Mouse (Mus musculus) heart, embryonic 11.5 days (tissue): ENCODE data around the gene Gmds. TPM values are rescaled to one million over a fixed set of nuclear protein-coding genes. Genes with fewer than 3 reads are reported as not detected.

Source experiments
- ATAC-seq: fragments of 200-750 bp; cut with Nextera tagmentation; replicated peaks from 2 replicates; pipeline ENCODE4 v1.8.0; 2017; ENCODE audit warnings: moderate library complexity; ENCODE audit not compliant: insufficient number of reproducible peaks, low FRiP score, low TSS enrichment
- H3K27ac ChIP-seq: fragments of 300-500 bp; sonication (generic); 2 replicates; pipeline ENCODE4 v1.5.1; 2014; ENCODE audit warnings: mild to moderate bottlenecking, low read depth, low read length
- H3K27me3 ChIP-seq: fragments of 300-500 bp; sonication (generic); 2 replicates; pipeline ENCODE4 v1.6.1; 2014; ENCODE audit warnings: mild to moderate bottlenecking, low read length, mixed read lengths; ENCODE audit not compliant: control insufficient read depth, insufficient read depth
- H3K36me3 ChIP-seq: fragments of 300-500 bp; sonication (generic); 2 replicates; pipeline ENCODE4 v1.6.1; 2014; ENCODE audit warnings: mild to moderate bottlenecking, low read length, moderate library complexity, mixed read lengths; ENCODE audit not compliant: control insufficient read depth, insufficient read depth
- H3K4me1 ChIP-seq: fragments of 300-500 bp; sonication (generic); 2 replicates; pipeline ENCODE4 v1.6.1; 2014; ENCODE audit warnings: low read length; ENCODE audit not compliant: control insufficient read depth, insufficient read depth
- H3K4me2 ChIP-seq: fragments of 300-500 bp; sonication (generic); 2 replicates; pipeline ENCODE4 v1.6.1; 2014; ENCODE audit warnings: mild to moderate bottlenecking, moderate library complexity
- H3K4me3 ChIP-seq: fragments of 300-500 bp; sonication (generic); 2 replicates; pipeline ENCODE4 v1.5.1; 2014; ENCODE audit warnings: low read depth, low read length
- H3K9ac ChIP-seq: fragments of 300-500 bp; sonication (generic); 2 replicates; pipeline ENCODE4 v1.6.1; 2014; ENCODE audit warnings: mild to moderate bottlenecking, low read depth, low read length, moderate library complexity
- H3K9me3 ChIP-seq: fragments of 300-500 bp; sonication (generic); replicated peaks from 2 replicates; pipeline ENCODE4 v1.6.1; 2016; ENCODE audit warnings: low read length; ENCODE audit not compliant: control insufficient read depth
- WGBS: fragments of 180-500 bp; shearing (Covaris S2); extraction: QIAGEN DNeasy Blood & Tissue Kit; methylation state at CpG from one replicate; pipeline ENCODE4 v1.1.7; 2014; ENCODE audit not compliant: insufficient replicate concordance; 5-methylcytosine and 5-hydroxymethylcytosine counted together
- polyA plus RNA-seq: library from polyadenylated mRNA; unstranded; fragments of >200 nt; fragmentation: Nextera tagmentation; extraction: Ambion mirVana; gene quantifications from 2 replicates; pipeline ENCODE4 v1.2.1, GENCODE M21; 2014

Gene Gmds
- polyA plus RNA-seq, 1 experiment from 2014 or later, result 31.3 TPM

- 0 out of 2 replicates have a peak, but pooled peaks cover 3% of the 10 kb centered on the region for H3K4me1 ChIP-seq
- H3K4me2 ChIP-seq, result no peak overlapping the region
- ATAC-seq, result no peak
- H3K27me3 ChIP-seq, result no peaks in the 10 kb centered on the region
- H3K9me3 ChIP-seq, result no peaks in the 10 kb centered on the region
- no peaks in the 10 kb centered on the region for H3K36me3 ChIP-seq
- no peak overlapping the region for H3K9ac ChIP-seq
- H3K27ac ChIP-seq, result no peak overlapping the region
- 74% methylated on average over 5 of the region's 5 CpGs for WGBS
- H3K4me3 ChIP-seq, result no peak overlapping the region
Measured at GRCm38 (mm10) chr13:31860200-31860599, 478.3 kb downstream of the Gmds start.

GRCm38 (mm10) chr13:31854000-31854399, 484.5 kb downstream of the Gmds start:
- no peak for ATAC-seq

GRCm38 (mm10) chr13:31853564-31853963, 485.0 kb downstream of the Gmds start:
- H3K4me1 ChIP-seq, result peaks cover 4% of the 10 kb centered on the region; the same call in 1 of the 2 replicates
- no peaks in the 10 kb centered on the region for H3K27me3 ChIP-seq
- H3K4me3 ChIP-seq, result no peak overlapping the region
- no peak overlapping the region for H3K4me2 ChIP-seq
- no peak overlapping the region for H3K9ac ChIP-seq
- H3K27ac ChIP-seq, result no peak overlapping the region
- H3K9me3 ChIP-seq, result no peaks in the 10 kb centered on the region
- WGBS, result 57% methylated on average over 2 of the region's 2 CpGs
- H3K36me3 ChIP-seq, result no peaks in the 10 kb centered on the region
- no peak for ATAC-seq

More at GRCm38 (mm10) chr13:31854000-31854399, 484.5 kb downstream of the Gmds start:
- no peaks in the 10 kb centered on the region for H3K9me3 ChIP-seq
- H3K9ac ChIP-seq, result no peak overlapping the region
- no peak overlapping the region for H3K4me2 ChIP-seq
- no peak overlapping the region for H3K27ac ChIP-seq
- no peak overlapping the region for H3K4me3 ChIP-seq
- 71% methylated on average over 4 of the region's 4 CpGs for WGBS
- no peaks in the 10 kb centered on the region for H3K27me3 ChIP-seq
- peaks cover 4% of the 10 kb centered on the region; the same call in 1 of the 2 replicates for H3K4me1 ChIP-seq
- H3K36me3 ChIP-seq, result no peaks in the 10 kb centered on the region

GRCm38 (mm10) chr13:31849258-31849971, 489.1 kb downstream of the Gmds start:
- H3K36me3 ChIP-seq, result no peaks in the 10 kb centered on the region
- WGBS, result 41% methylated on average over 5 of the region's 5 CpGs
- H3K9ac ChIP-seq, result no peak overlapping the region
- ATAC-seq, result no peak
- H3K9me3 ChIP-seq, result no peaks in the 10 kb centered on the region
- H3K27me3 ChIP-seq, result no peaks in the 10 kb centered on the region
- H3K27ac ChIP-seq, result no peak overlapping the region
- H3K4me2 ChIP-seq, result no peak overlapping the region
- no peak overlapping the region for H3K4me3 ChIP-seq
- H3K4me1 ChIP-seq, result peaks cover 4% of the 10 kb centered on the region; the same call in 1 of the 2 replicates

- Histone ChIP-seq H3K27me3 (peaks cover 6% of the 10 kb centered on the region; the same call in 1 of the 2 replicates), H3K4me1 (no peaks in the 10 kb centered on the region), H3K4me2 (no peak overlapping the region), H3K9me3 (no peaks in the 10 kb centered on the region), H3K36me3 (no peaks in the 10 kb centered on the region), H3K9ac (no peak overlapping the region), H3K27ac (no peak overlapping the region), H3K4me3 (no peak overlapping the region)
- WGBS, result 77% methylated on average over 4 of the region's 4 CpGs
- no peak for ATAC-seq
Measured at GRCm38 (mm10) chr13:31835802-31836201, 502.7 kb downstream of the Gmds start.

GRCm38 (mm10) chr13:31830332-31830731, 508.2 kb downstream of the Gmds start:
- Histone ChIP-seq H3K4me3 (no peak overlapping the region), H3K9me3 (no peaks in the 10 kb centered on the region), H3K4me2 (no peak overlapping the region), H3K27ac (no peak overlapping the region), H3K36me3 (no peaks in the 10 kb centered on the region), H3K4me1 (peaks cover 12% of the 10 kb centered on the region), H3K9ac (no peak overlapping the region), H3K27me3 (peaks cover 14% of the 10 kb centered on the region)
- 49% methylated on average over 9 of the region's 9 CpGs for WGBS
- no peak for ATAC-seq

GRCm38 (mm10) chr13:31828446-31828845, 510.1 kb downstream of the Gmds start:
- no peak for ATAC-seq
- H3K9me3 ChIP-seq, result no peaks in the 10 kb centered on the region
- 81% methylated on average over 4 of the region's 4 CpGs for WGBS
- no peak overlapping the region for H3K27ac ChIP-seq
- H3K4me2 ChIP-seq, result no peak overlapping the region
- no peak overlapping the region for H3K4me3 ChIP-seq
- peaks cover 13% of the 10 kb centered on the region for H3K4me1 ChIP-seq
- H3K27me3 ChIP-seq, result peaks cover 26% of the 10 kb centered on the region
- no peak overlapping the region for H3K9ac ChIP-seq
- no peaks in the 10 kb centered on the region for H3K36me3 ChIP-seq

- Histone ChIP-seq H3K4me2 (no peak overlapping the region), H3K27me3 (peaks cover 22% of the 10 kb centered on the region), H3K9me3 (no peaks in the 10 kb centered on the region), H3K4me3 (no peak overlapping the region), H3K9ac (no peak overlapping the region), H3K36me3 (no peaks in the 10 kb centered on the region), H3K4me1 (peaks cover 16% of the 10 kb centered on the region), H3K27ac (no peak overlapping the region)
- no peak for ATAC-seq
- WGBS, result 30% methylated on average over 3 of the region's 3 CpGs
Measured at GRCm38 (mm10) chr13:31827820-31828332, 510.7 kb downstream of the Gmds start.

GRCm38 (mm10) chr13:31827160-31827559, 511.4 kb downstream of the Gmds start:
- H3K9ac ChIP-seq, result no peak overlapping the region
- no peak overlapping the region for H3K27ac ChIP-seq
- no peak for ATAC-seq
- H3K4me2 ChIP-seq, result no peak overlapping the region
- peaks cover 22% of the 10 kb centered on the region for H3K27me3 ChIP-seq
- H3K4me3 ChIP-seq, result no peak overlapping the region
- peaks cover 18% of the 10 kb centered on the region for H3K4me1 ChIP-seq
- H3K36me3 ChIP-seq, result no peaks in the 10 kb centered on the region
- 44% methylated on average over 5 of the region's 5 CpGs for WGBS
- H3K9me3 ChIP-seq, result no peaks in the 10 kb centered on the region
